Mouse (Mus musculus) cerebellum, adult 2 months (tissue): ENCODE measurements around the gene Vps13d.

Experiments
- CTCF ChIP-seq: fragments of 200-500 bp; IDR thresholded peaks from 2 replicates; pipeline ENCODE4 v1.5.1; 2011; ENCODE audit warnings: low read depth, mild to moderate bottlenecking, control low read depth, low read length, moderate library complexity, borderline replicate concordance; ENCODE audit not compliant: insufficient read depth
- POLR2A ChIP-seq: fragments of 200-500 bp; IDR thresholded peaks from 2 replicates; pipeline ENCODE4 v1.6.1; 2011; ENCODE audit warnings: low read length, control low read depth, borderline replicate concordance; ENCODE audit not compliant: insufficient read depth

DNA sequence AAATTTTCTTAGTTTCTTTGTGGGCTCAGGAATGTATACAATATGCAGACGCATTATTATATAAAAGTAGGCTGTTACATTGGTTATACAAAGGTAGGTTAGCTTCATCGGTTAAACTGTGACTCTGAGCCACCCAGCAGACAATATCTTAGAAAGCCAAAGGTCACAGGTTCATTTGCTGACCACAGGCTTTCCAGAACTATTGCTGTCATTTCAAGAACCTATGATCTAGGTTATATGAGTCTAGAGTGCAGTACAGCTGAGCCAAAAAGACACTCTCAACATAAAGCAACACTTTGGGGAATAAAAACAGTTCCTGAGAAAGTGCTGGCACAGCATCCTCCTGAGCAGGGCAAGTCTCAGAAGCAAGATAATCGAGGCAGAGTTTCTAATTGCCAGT, 140.4 kb downstream of the Vps13d start:
- TF ChIP-seq CTCF (no peak), POLR2A (no peak)
